Mouse (Mus musculus) megakaryocyte, adult 5-6 weeks (primary cell): ENCODE measurements around the gene 2900026A02Rik. TPM values are rescaled to one million over a fixed set of nuclear protein-coding genes. Genes with fewer than 3 reads are reported as not detected.
"Not testable (repeated sequence)": the region's sequence is repeated elsewhere in the genome, so short reads cannot be mapped to it uniquely, and the experiment has no call there.

Source experiments
- ATAC-seq: 2 replicates; pipeline ENCODE4 v1.8.0; 2016; ENCODE audit warnings: mild to moderate bottlenecking, inconsistent platforms; ENCODE audit not compliant: poor library complexity, severe bottlenecking
- total RNA-seq, 2 experiments: library from RNA; stranded (forward) in 1 of 2; stranded (reverse) in 1 of 2; fragments of 153-499, 151-499 nt in 1 of 2; fragments of 221-1000, 200-1000 nt in 1 of 2; gene quantifications; 2 replicates each; pipeline versions ENCODE4 v1.2.3 to v1.2.4; 2015 to 2017

2900026A02Rik gene
- total RNA-seq, 2 experiments from 2014 or later = 0.11 to 0.29 TPM

DNA sequence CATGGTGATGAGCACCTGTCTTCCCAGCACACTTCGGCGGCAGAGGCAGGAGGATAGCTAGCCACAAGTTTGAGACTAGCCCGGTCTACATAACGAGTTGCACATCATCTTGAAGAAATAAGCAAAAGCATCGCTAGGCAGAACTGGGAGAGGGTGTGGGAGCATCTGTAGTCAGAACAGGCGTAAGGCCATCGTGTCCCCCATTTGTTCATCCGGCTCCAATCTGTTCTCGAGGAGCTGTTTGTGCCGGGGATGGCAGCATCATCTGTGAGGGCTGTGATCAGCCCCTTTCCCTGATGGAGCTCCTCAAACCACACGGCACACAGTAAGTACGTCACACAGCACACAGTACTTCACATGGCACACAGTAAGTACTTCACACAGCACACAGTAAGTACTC lies 94.6 kb downstream of the 2900026A02Rik start:
- ATAC-seq = no peak

DNA sequence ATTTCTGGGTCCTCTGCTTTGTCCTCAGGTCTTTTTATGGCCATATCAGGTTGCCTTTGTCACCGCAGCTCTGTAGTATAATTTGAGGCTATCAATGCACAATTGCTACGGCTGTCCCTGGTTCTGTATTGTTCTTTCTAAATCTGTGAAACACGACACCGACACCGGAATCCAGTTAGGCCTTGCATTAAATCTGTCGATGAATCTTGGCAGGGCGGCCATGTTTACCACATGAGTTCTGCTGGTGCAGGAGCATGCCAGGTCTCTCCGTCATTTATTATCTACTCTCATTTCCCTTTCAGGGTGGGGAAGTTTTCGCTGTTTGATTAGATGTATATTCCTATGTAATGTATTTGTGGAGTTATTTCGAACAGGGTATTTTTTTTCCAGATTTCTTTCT lies 97.3 kb downstream of the 2900026A02Rik start:
- no peak for ATAC-seq

DNA sequence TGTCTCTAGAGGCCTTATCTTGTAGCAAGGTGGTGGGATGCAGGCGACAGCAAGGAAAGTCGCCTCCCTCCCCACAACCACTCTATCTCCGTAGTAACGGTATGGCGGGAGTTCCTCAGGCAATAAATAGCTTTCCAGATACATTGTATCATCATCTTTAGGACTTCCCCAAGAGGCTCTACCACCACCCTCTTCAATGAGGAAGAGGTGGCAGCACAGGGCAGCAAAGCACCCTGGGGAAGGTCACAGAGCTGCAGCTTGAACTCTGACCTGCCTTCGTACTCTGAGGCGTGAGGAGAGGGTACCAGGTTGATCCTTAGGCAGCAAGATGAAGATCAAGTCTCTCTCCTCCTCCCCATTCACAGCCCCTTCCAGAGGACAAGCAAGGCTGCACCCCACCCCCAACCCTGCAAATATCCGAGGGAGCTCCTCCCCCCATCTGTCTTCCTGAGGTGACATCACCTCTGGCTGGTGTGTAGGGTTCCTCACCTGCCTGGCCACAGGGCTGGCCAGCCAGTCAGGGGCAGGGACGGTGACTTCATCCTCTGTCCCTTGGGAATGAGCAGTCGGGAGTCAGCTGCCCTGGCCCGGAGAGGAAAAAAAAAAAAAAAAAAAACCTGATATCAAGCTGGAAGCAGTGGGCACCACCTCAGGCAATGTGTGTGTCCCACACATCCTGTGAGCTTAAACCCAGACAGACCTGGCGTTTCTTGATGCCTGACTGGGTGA lies 98.5 kb downstream of the 2900026A02Rik start:
- peak; percentile 65 for ATAC-seq

DNA sequence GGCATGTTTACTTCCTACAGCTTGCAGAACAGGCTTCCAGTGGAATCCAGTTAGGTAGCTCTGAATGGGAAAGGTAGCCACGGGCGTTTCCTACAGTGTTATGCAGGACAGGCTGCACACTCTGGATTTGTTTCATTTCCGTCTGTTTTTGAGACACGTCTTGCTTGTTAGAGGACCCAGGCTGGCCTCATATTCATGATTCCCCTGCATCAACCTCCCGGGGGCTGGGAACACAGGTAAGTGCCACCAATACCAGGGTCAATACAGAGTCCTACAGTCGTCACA lies 99.5 kb downstream of the 2900026A02Rik start:
- no peak for ATAC-seq

DNA sequence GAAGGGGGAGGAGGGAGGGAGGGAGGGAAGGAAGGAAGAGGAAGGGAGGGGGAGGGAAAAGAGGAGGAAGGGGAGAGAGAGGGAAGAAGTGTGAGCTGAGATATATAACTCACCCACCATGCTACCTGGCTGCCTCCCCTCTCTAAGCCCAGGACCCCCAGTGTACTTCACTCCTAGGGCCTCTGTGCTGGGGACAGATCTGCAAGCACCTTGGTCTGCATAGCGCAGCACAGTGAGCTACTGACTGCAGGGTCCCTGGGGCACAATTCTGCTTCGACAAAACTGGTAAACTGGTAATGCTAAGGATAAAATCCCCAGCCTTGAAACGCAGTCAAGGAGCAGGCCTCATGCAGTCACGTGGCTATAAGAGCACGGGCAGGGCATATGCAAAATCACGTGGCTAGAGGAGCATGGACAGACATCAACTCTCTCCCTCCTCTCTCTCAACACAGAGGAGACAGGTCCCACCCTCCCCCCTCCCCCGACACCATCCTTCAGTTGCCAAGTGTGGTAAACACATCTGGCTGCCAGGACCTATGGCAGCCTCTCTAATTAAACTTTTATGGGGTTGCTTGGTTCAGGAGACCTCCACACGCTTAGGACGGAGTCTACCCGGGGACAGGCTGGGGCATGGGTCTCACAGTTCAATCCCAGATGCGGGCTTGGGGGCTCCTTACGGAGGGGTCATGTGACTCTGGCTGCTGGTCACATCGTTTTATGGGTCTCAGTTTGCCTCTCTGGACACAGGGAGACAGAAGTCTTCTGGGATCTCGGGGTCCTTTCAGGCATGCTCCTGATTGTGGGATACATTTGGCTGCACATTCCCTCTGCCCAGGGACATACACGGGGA lies 100.1 kb downstream of the 2900026A02Rik start:
- no peak for ATAC-seq

DNA sequence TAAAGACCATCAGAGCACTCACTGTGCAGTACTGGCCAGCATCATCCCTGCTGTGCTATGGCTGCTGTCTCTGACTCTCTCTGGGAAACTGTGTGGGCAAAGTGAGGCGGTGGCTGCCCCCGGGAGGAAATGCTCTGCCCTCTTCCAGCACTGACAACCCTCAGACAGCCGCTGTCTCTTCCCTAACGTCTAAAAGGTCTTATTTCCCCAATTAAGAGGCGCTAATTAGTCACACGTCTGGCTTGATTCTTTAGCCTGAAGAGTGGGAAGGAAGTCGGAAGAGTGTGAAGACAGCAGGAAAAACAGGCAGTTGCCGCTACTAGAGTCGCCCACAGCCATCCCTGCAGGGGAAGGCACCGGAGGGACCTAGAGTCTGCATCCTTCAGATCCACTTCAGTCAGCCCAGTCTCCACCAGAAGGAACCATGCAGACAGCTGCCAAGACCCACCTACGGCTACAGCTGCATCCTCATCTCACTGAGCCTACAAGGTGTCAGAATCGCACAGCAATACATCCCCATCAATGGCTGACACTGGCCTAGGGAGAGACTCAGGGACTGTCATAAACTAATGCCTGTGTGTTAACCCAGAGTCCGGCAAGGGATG lies 101.1 kb downstream of the 2900026A02Rik start:
- peak; percentile 64 for ATAC-seq

DNA sequence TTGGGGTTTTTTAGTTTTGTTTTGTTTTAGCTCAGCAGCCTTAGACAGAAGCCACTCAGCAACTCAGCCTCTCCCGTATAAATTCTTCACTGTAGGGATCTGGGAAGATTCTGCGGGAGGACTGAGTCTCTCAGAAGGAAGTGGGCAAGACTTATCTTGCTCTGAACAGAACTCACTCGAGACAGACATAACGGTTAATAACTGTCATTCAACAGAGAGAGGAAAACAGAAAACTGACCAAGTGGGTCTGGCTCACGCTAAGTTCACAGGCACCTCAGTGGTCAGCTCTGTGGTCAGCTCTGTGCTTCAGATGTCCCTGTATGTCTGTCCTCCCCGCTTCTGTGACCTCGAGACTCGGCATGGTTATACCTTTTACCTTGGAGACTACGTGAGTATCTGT lies 101.7 kb downstream of the 2900026A02Rik start:
- ATAC-seq = no peak

DNA sequence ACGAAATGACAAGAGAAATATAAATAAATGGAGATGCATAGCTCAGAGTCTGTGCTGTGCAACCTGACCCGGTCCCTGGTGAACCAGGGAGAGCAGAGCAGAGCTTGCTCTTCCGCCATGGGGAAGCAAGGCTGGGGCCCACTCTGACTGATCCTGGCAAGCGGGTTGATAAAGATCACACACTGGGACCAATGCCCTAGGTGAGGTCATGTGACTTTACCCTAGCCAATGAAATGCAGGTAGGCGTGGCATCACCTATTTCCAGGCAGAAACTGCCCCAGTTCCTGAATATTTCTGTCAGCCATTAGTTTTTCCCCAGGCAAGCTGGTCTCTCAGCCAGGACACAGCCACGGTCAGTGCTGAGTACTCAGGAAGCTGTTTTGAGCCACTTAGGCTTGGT lies 102.3 kb downstream of the 2900026A02Rik start:
- peak; percentile 23; the same call in 1 of the 2 replicates for ATAC-seq

DNA sequence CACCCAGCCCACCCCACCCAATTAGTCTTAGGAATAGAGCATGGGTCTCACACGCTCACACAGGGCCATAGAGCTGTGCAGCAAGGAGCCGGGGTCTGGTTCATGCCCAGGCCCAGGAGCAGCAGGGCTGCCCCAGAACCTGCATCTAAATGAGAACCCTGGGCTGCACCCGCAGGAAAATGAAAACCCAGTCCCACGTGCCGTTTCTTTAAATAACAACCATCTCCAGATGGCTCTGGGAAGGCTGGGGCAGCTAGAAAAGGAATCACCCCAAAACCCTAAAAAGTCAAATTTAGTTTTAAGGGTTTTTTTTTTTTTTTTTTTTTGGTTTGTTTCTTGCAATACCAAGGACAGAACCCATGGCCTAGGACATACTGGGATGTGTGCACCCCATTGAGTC lies 103.7 kb downstream of the 2900026A02Rik start:
- ATAC-seq = no peak

DNA sequence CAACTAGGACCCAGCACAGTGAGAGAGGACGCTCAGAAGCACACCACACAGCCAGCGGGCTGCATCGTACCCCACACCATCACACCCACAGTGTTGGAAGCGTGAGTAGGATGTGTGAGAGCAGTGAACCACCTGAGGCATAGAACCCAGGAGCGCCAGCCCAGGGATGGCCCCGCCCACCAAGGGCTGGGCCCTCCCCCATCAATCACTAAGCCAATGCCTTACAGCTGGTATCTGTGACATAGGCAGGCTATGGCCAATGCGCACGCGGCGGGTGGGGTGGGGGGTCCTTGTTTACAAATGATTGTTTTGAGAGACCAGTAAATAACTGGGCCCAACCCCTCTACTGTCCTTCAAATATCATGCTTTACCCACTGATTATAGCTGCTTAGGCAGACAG lies 105.1 kb downstream of the 2900026A02Rik start:
- no peak for ATAC-seq

DNA sequence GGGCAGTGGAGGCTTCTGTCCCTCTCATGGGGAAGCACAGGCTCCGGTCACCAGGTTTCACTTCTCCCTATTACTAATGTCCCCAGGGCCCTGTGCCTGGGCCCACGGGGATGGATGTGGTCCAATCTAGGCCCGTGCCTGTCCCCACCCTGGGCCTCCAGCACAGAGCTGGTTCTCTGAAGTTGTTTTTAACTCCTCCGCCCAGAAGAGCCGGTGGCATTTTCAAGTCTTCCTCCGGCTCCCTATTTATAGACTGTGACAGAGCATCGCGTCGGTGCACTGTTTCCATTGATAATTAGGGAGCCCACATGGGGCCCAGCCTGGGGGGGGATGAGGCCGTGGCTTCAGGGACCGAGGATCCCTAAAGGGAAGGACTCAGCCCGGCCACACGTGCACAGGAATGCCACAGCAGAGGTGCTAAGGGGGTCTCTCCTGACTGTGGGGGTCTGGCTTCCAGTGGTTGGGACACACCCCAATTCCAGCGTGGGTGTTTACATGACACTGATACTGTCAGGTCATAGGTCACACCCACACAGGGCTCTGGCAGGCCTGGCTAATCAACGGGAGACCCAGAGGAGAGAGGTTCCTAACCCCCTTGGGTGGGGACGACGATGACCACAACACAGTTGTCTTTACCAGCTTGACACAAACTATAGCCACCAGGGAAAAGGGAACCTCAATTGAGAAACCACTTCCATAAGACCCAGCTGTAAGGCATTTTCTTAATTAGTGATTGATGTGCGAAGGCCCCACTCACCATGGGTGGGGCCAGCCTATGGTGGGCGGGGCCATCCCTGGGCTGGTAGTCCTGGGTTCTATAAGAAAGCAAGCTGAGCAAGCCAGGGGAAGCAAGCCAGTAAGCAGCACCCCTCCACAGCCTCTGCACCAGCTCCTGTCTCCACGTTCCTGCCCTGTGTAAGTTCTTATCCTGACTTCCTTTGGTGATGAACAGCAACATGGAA lies 106.5 kb downstream of the 2900026A02Rik start:
- peak; percentile 82 for ATAC-seq

DNA sequence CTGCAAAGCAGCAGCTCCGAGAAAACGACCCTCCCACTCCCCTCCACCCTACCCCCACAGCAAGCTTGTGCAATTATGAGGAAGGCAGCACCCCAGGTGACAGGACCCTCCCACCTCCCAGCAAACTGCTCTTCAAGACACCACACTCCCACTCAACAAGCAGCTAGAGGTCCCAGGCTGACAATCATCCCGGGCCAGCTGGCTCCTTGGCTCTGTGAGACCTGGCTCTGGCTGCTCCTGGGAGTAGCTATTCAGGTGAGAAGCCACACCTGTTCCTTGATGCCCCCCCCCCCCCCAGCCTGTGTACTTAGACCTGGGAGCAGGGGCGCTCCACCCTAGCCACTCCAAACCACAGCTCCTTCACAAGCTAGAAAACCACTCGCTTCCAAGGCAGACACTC lies 107.9 kb downstream of the 2900026A02Rik start:
- ATAC-seq = no peak

DNA sequence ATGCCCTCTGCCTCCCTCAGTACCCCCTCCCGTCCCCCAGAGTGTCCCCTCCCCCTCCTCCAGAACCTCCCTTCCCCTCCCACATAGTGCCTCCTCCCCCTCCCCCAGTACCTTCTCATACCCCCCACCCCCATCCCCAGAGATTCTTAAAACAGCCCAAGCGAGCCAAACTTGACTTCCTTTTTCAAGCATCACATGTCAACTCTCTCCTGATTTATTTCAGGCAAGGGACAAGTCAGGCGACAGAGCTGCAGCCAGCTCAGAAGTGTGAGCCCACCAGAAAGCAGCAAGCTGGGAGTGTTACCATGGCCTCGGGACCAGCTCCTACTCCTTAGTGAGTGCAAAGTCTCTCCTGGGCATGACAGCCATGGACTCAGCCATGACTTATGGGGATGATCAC lies 109.7 kb downstream of the 2900026A02Rik start:
- no peak for ATAC-seq

DNA sequence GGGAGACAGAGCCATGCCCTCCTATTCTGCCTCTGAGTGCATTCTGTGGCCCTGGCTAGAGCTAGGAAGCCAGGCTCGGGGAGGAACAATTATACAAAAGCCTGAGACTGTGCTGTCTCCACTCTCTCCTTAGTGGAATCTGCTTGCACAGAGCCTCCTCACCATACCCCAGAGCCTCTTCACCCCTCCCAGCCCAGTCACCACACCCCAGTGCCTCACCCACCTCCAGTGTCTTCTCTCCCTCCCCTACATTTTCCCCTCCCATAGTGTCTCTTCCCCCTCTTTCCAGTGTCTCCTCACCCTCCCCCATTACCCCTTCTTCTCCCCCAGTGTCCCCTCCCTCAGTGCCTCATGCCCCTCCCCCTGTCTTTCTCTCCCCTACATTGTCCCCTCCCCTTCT lies 110.1 kb downstream of the 2900026A02Rik start:
- ATAC-seq = no peak

DNA sequence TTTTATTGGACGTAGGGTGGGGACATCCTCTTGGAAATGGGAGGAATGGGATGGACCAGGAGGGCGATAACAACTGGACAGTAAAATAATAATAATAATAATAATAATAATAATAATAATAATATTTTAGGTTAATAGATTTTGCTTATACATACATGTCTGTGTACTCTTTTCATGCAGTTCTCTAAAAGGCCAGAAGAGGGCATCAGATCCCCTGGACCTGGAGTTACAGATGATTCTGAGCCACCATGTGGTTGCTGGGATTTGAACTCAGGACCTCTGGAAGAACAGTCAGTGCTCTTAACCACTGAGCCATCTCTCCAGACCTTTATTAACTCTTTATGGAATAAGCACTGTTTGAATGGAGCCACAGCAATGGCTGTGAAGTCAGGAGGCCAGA lies 111.4 kb downstream of the 2900026A02Rik start:
- ATAC-seq = not testable (repeated sequence)

DNA sequence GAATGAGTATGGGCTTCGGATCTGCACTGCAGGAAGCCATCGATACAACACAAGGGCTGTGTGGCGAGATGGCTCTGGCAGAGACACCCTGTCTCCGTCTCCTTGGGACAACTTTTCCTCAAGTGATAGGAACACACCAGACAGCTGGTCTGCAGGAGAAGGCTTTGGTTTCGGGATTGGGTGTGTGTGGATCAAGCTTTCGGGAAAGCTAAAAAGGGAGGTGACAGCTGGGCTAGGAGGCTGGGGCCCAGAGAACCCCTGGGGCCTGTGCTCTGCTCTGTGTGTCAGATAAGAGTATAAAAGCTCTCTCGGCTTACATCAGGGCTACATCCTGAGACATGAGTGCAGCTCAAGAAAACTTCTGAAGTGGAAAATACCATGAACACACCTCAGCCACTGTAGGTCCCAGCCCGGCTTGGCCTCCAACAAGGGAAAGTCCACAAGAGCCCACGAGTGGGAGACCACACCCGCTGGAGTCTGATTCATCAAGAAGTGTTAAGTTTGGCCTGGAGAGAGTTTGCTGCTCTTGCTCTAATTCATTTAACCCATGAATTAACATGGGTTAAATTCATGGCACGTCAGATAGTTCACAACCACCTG lies 112.8 kb downstream of the 2900026A02Rik start:
- ATAC-seq = no peak

DNA sequence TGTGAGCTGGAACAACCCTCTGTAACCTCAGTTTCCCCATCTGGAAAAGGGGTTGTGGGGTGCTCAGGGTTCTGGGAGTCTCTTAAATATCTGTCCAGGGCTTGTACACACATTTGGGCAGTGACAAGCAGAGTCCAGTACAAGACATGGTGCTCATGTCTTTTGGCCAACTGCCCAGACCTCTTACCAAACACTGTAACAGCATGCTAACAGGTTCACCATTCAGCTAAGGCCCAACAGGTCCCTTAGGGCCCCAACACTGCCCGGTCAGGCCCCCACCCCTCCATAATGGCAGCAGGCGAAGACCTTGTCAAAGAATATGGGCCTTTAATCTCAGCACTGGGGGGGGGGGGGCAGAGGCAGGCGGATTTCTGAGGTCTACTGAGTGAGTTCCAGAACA lies 113.3 kb downstream of the 2900026A02Rik start:
- ATAC-seq = no peak

DNA sequence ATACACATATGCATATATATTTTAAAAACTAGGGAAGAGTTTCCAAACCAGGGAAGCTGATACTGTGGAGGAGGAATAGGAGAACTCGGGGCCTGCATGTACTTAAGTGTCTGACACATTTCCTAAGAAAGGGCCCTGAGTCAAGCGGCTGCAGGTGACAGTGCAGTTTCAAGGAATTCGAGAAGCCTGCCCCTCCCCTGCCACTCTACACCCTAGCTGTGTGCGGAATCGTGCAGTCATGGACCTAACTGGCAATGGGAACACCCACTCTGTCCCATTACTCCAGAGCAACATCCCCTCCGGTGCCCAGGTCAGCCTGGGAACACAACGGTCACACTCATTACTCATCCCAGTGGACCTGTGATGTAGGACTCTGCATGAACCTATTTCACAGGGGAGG lies 114.4 kb downstream of the 2900026A02Rik start:
- no peak for ATAC-seq

DNA sequence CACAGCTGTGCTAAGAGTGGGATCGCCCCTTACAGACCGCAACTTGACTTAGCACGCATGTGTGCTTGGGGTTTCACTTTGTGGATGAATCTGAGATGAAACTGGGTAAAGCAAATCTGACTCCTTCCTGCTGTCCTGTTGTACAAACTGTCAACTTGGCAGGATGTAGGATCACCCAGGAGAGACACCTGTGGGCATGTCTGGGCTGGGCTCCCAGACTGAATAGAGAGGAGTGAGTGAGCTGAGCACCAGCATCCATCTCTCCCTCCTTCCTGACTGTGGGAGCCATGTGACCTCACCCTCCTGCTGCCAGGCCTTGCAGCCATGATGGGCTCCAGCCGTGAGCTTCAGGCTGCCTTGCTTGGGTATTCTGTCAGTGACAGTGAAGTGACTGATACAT lies 115.6 kb downstream of the 2900026A02Rik start:
- no peak for ATAC-seq

DNA sequence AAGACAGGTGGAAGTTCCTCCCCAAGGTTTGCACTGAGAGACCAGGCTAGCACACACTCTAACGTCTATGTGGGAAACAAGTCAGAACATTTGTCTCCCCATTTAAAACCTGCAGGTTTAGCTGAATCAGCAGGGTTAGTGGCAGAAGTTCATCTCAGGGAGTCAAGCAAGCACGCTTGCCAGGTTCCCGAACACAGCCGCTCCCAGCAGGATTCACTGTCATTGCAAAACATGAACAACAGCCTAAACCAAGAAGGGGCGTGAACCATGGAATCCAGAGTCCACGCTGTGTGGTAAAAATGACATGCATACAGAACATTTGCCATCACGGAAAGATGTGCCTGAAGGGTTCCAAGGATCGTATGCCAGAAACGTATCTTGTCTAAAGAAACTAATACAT lies 116.0 kb downstream of the 2900026A02Rik start:
- no peak for ATAC-seq
